Mouse (Mus musculus) brain, embryonic 18.5 days (tissue): ENCODE results near the gene 6820408C15Rik.

Experiments used
- DNase-seq: peaks from one replicate; pipeline ENCODE4 v3.0.0-alpha.2; 2012; ENCODE audit warnings: low read depth, low spot score

Gene 6820408C15Rik

GRCm38 (mm10) chr2:152470973-152471372, 55.6 kb downstream of the 6820408C15Rik start:
- peak; percentile 14 for DNase-seq

DNA sequence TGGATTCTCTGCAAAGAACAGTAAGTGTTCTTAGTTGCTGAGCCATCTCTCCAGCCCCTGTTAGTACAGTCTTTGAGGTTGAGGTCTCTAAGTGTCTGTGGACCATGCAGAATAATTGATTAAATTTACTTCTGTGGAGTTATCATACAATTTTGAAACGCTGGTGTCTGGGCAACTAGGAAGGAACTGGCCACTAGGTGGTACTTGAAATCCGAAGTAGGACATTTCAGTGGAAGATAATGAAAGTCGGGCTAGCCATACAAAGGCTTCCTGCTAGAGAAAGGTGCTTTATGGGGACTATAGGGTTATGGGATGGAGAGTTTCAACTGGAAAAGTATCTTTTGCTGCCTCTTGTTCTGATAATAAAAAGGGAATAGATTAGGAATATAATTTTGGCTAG, 57.0 kb downstream of the 6820408C15Rik start:
- no peak for DNase-seq

DNA sequence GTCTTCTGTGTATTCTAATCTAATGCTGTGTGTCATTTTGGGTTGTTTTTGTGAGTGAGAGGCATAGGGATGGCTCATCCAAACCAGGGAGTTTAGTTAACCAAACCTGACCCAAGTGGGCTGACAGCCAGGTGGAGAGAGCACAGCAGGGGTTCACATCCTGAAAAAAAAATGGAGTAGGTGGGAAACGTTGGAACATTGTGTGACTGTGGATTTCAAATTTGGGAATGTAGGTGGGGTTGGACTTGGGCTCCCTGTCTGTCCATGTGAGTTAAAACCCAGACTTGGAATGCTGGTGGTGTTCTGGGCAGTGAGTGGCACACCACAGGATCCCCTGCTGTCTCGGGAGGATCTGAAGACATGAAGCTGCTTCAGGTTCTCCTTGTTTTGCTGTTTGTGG, 61.4 kb downstream of the 6820408C15Rik start, which contains the start of gene Defb20:
Gene Defb20 (plus strand): TSS at position 301 of the 400 bp plus-strand sequence.
- no peak for DNase-seq

GRCm38 (mm10) chr2:152480881-152481280, 65.5 kb downstream of the 6820408C15Rik start:
- DNase-seq: no peak

DNA sequence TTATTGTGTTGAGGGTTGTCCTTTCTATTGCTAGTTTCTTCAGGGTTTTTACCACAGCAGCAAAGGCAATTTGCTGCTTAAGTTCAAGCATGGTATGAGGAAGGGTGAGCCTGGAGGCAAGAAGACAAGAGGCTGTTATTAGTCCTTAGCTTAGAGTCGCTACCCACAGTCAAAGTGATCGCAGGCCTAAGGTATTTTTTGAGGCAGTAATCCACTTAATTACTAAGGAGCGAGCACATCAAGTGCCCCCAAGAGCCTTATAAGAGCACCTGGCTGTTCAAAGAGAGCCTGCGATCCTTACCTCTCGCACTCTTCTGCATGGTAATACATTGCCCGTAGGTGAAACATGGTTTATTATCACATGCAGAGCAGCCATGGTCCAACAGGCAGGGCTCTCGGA, 66.3 kb downstream of the 6820408C15Rik start:
- DNase-seq: no peak

GRCm38 (mm10) chr2:152487024-152487423, 71.6 kb downstream of the 6820408C15Rik start:
- DNase-seq: no peak

DNA sequence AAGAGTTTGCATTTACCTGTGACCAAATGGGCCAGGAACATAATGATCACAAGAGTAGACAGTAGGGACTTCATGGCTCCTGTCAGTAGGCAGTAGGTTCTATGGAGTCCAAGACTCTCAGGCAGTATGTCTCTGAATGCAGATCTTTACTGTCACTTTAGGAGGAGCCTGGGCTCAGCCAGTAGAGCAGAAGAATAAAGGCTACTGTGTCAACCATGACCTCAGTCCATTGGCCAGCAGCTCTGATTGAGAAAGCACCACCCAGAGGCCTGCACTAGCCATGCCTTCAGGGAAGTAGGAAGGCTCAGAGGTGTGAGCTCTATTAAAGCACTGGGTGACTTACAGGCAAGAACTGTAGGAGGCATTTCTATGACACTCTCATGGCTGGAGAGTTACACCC, 74.7 kb downstream of the 6820408C15Rik start, which contains the start of gene Defb22:
Gene Defb22 (minus strand): TSS at position 101 of the 400 bp plus-strand sequence.
- no peak for DNase-seq

GRCm38 (mm10) chr2:152493151-152493550, 77.8 kb downstream of the 6820408C15Rik start:
- no peak for DNase-seq
